Mouse (Mus musculus): ENCODE results near the gene Sertad2.

The Sertad2 gene

GRCm38 (mm10) chr11:20594229-20595201 is 51.5 kb downstream of the Sertad2 start:
- no peak for DNase-seq (ENCODE audit: low spot score)

DNA sequence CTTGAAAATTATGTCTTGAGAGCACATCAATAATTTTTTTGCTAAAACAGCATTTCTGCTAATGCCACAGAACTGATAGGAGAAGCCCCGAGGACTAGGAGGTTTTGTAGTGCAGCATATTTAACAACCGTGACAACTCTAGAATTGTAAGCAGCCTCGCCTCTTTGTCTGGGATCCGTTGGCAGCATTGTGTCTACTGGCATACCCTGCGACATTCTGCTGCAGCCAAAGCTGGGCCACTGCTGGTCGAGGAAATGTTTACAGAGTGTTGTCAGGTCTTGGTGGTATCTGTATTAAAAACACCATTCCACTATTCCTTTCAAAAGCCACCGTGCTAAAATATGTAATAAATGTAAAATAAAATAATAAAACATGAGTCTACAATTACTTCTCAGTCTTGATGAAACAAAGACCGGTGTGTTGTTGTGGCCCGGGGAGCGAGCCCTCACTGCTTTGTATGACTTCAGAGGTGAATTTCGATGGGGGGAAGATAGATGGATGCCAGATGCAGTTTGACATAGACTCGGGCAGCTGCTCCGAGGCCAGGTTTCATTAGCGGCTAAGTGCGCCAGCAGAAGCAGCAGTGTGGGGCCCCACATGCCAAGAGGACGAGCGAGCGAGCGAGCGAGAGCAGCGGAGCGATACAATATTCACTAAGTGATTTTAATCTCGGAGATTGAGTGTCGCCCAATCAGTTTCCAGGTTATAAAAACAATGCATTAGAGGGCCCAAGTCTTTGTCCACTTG is 60.2 kb downstream of the Sertad2 start:
- peak; percentile 60 for DNase-seq (ENCODE audit: low spot score)

DNA sequence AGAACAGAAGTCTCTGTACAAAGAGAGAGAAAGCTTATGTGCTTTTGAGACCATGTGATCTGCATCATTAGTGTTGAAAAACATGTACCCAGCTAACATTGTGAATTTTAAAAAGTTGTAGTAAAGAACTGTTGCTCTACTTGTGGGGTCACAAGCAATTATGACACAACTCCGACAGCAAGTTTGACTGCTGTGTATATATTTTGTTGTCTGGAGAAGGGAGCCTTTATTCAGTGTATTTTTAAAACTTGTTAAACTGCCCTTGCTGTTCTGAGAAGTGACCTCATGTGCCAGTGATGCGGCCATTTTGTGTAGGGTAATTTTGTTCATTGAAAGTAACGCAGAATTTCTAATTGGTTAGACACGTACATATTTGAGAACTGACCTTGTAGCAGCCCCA is 61.1 kb downstream of the Sertad2 start:
- DNase-seq (ENCODE audit: low spot score): no peak

DNA sequence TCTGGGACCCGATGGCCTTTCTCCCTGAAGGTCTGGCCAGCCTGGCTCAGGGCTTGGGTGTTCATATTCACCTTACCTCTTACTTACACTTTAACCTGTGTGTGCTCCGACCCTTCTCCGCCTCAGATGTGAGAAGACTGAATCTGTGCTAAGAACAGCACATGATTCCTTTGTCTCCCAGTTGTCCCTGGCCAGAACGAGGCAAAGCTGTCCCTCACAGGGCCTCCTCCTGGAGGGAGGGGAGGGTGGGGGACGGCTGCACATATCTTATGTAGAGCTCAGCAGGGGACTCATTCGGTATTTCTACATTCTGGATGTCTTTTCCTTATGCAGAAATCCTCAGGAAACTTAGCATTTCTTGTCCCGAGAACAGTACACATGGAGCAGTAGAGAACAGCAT is 62.6 kb downstream of the Sertad2 start:
- peak; percentile 8 for DNase-seq (ENCODE audit: low spot score)

DNA sequence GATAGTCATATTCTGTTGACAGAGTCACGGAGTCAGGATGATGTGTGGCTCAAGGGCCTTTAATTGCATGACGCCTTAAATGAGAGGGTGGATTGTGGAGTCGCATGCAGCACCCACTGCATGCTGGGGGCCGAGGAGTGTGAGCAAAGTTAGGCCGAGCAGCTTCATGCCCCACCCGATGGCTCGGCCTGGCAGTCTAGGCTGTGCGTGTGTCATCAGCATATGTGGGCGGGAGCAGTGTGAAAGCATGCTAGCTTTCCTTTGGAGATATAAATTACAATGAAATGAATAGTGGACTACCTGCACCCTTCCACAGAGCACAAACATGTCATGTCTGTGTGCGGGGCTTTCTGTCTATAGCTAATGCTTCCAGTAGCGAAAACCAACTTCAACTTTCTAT is 65.4 kb downstream of the Sertad2 start:
- no peak for DNase-seq (ENCODE audit: low spot score)

- no peak for DNase-seq (ENCODE audit: low spot score)
These were observed 70.2 kb downstream of the Sertad2 start for GRCm38 (mm10) chr11:20613223-20613622.

GRCm38 (mm10) chr11:20616103-20616502 is 73.0 kb downstream of the Sertad2 start:
- DNase-seq (ENCODE audit: low spot score): no peak

- no peak for DNase-seq (ENCODE audit: low spot score)
These were observed 84.1 kb downstream of the Sertad2 start for GRCm38 (mm10) chr11:20627146-20627545.

DNA sequence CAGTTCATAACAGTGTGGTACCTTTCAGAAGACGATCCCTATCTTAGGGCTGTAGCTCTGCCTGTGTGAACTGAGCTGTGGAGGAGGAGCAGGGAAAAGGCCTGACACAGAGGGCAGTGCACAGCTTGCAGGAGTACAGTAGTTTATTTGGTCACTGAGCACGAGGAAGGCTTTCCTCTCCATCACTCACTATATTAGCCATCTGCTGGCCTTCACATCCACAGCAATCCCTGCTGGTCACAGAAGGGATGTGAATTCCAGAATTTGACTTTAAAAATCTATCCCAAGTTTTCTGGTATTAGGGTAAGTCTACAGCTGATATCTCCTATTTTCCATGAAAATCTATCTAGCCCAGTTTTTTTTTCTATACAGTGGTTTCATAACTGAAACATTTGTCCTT is 85.2 kb downstream of the Sertad2 start:
- no peak for DNase-seq (ENCODE audit: low spot score)

DNA sequence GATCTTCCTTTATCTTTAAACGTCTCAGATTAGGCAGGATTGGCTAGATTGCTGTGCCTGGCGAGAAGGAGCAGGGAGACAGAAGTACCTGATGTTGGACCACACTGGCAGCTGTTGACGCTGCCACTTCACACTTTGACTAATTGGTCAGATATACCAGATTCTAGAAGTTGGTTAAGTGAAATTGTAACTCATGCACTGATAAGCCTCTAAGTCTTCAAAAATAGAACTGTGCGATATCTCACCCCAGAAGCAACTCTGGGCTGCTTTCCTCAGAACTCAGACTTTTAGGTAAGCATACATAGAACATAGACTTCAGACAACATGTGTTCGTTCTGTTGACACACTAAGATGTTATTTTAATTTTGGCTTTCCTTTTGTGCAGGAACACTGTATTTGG is 86.6 kb downstream of the Sertad2 start:
- DNase-seq (ENCODE audit: low spot score): no peak

GRCm38 (mm10) chr11:20631026-20631940 is 88.2 kb downstream of the Sertad2 start:
- peak; percentile 97 for DNase-seq (ENCODE audit: low spot score)

- DNase-seq (ENCODE audit: low spot score): peak; percentile 70
These were observed 89.0 kb downstream of the Sertad2 start for GRCm38 (mm10) chr11:20631941-20632618.

GRCm38 (mm10) chr11:20632619-20632965 is 89.5 kb downstream of the Sertad2 start:
- DNase-seq (ENCODE audit: low spot score): peak; percentile 51

DNA sequence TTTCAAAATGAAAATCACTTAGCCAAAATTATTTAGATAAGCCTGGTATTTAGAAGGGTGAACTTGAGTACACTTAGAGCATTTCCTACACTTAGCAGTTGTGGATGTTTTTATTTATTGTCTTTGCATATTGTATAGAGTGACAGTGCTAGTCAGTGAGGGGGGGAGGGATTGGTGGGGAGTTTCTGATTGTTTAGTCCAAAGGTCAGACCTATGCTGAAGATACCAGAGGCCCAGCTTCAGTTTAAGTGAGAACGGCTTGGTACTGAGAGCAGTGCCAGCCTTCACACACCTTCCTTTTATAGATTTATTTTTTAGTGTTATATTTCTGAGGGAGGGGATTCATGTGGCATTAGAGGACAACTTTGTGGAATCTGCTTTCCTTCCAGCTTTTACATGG is 91.5 kb downstream of the Sertad2 start:
- DNase-seq (ENCODE audit: low spot score): no peak

- DNase-seq (ENCODE audit: low spot score): no peak
These were observed 92.6 kb downstream of the Sertad2 start for GRCm38 (mm10) chr11:20635646-20636045.

DNA sequence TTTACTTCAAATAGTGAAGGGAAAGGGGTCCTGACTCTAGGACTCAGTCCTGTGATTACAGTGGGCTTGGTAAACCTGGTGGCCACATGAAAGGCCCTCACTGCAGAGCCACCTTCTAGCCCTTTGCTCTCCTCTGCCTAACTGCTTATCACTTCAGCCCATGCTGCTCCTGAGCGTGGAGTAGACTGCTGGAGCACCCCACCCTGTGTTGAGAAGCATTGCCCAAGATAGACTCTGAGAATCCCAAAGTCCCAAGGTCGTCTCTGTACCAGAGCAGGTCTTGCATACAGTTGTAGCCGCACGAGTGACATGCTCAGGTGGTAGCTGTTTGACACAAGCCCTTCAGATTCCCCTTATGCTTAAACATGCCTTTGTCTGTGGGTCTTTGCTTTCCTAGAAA is 93.1 kb downstream of the Sertad2 start:
- DNase-seq (ENCODE audit: low spot score): no peak

GRCm38 (mm10) chr11:20637060-20637459 is 94.0 kb downstream of the Sertad2 start:
- DNase-seq (ENCODE audit: low spot score): no peak

- DNase-seq (ENCODE audit: low spot score): peak; percentile 87
These were observed 95.8 kb downstream of the Sertad2 start for GRCm38 (mm10) chr11:20638841-20639240.

GRCm38 (mm10) chr11:20639918-20640447 is 96.9 kb downstream of the Sertad2 start:
- DNase-seq (ENCODE audit: low spot score): peak; percentile 82

DNA sequence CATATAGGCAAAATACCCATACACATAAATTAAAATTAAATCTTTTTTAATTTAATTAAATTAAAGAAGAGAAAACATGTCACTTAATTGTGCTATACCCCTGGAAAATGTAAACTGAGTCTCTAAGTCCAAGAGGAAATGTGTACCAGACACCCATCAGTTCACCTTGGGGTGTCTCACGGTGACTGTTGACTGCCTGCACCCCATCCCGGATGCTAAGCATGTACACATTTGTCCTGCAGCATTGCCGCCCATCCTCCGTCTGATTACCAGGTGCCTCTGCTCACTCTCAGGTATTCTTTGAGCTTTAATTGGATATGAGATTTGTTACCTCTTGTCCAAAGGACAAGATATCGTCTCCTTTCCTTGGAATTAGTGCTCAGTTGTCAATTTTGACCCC is 99.3 kb downstream of the Sertad2 start:
- DNase-seq (ENCODE audit: low spot score): no peak

- DNase-seq (ENCODE audit: low spot score): no peak
These were observed 100.1 kb downstream of the Sertad2 start for GRCm38 (mm10) chr11:20643161-20643560.
